Mouse (Mus musculus): ENCODE data around the gene Cers3.

DNA sequence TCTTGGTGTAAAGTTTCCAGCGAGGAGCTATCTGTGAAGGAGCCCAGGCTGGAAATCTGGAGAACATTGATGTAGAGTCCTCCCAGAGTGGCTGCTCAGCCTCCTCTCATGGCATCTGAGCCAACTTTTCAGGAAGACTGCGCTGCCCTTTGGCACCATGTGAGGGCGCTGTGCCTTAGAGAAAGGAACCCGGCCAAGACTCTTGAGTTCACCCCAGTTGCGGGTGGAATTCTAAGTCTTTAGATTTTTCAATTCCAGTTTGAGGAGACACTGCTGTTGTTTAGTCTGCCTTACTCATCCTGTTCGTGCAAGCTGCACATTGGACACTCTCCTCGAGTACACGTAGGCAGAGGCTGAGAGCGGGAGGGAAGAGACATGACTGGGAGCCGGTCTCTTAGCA, 98.7 kb downstream of the Cers3 start:
- TF ChIP-seq GATA1 (IDR thresholded peaks at IDR 0.05; ENCODE audit: low read length) (no peak), TAL1 (IDR thresholded peaks at IDR 0.05; ENCODE audit: low read length) (no peak)

Data from erythroblast, embryonic 14.5 days (primary cell).